Mouse (Mus musculus) heart, embryonic 16.5 days (tissue): ENCODE results near the gene Zfp398. TPM values are rescaled to one million over a fixed set of nuclear protein-coding genes. Genes with fewer than 3 reads are reported as not detected.

Experiments used
- ATAC-seq: fragments of 200-750 bp; cut with Nextera tagmentation; replicated peaks from 2 replicates; pipeline ENCODE4 v1.8.0; 2017; ENCODE audit warnings: moderate number of reproducible peaks; ENCODE audit not compliant: insufficient read depth, low FRiP score; ENCODE audit errors: extremely low read depth
- H3K27ac ChIP-seq: fragments of 300-500 bp; sonication (generic); 2 replicates; pipeline ENCODE4 v1.5.1; 2014; ENCODE audit warnings: mild to moderate bottlenecking, low read length, control low read depth, moderate library complexity
- H3K27me3 ChIP-seq: fragments of 300-500 bp; sonication (generic); 2 replicates; pipeline ENCODE4 v1.6.1; 2014; ENCODE audit warnings: low read length, mixed read lengths; ENCODE audit not compliant: control insufficient read depth, insufficient read depth
- H3K36me3 ChIP-seq: fragments of 300-500 bp; sonication (generic); 2 replicates; pipeline ENCODE4 v1.6.1; 2014; ENCODE audit not compliant: control insufficient read depth, insufficient read depth
- H3K4me1 ChIP-seq: fragments of 300-500 bp; sonication (generic); 2 replicates; pipeline ENCODE4 v1.6.1; 2014; ENCODE audit warnings: low read length, mixed read lengths; ENCODE audit not compliant: control insufficient read depth, insufficient read depth
- H3K4me2 ChIP-seq: fragments of 300-500 bp; sonication (generic); 2 replicates; pipeline ENCODE4 v1.6.1; 2014; ENCODE audit warnings: low read depth, mild to moderate bottlenecking, control low read depth, low read length
- H3K4me3 ChIP-seq: fragments of 300-500 bp; sonication (generic); 2 replicates; pipeline ENCODE4 v1.5.1; 2014; ENCODE audit warnings: mild to moderate bottlenecking, control low read depth, low read length
- H3K9ac ChIP-seq: fragments of 300-500 bp; sonication (generic); 2 replicates; pipeline ENCODE4 v1.6.1; 2014; ENCODE audit warnings: low read length, control low read depth
- H3K9me3 ChIP-seq: fragments of 300-500 bp; sonication (generic); replicated peaks from 2 replicates; pipeline ENCODE4 v1.6.1; 2016; ENCODE audit warnings: low read length; ENCODE audit not compliant: control insufficient read depth
- WGBS: fragments of 180-500 bp; shearing (Covaris S2); extraction: QIAGEN DNeasy Blood & Tissue Kit; methylation state at CpG from one replicate; pipeline ENCODE4 v1.1.7; 2014; 5-methylcytosine and 5-hydroxymethylcytosine counted together
- polyA plus RNA-seq: library from polyadenylated mRNA; unstranded; fragments of >200 nt; fragmentation: Nextera tagmentation; extraction: Ambion mirVana; gene quantifications from 2 replicates; pipeline ENCODE4 v1.2.1, GENCODE M21; 2015

Gene Zfp398
- polyA plus RNA-seq, 1 experiment from 2014 or later: 4.7 TPM

DNA sequence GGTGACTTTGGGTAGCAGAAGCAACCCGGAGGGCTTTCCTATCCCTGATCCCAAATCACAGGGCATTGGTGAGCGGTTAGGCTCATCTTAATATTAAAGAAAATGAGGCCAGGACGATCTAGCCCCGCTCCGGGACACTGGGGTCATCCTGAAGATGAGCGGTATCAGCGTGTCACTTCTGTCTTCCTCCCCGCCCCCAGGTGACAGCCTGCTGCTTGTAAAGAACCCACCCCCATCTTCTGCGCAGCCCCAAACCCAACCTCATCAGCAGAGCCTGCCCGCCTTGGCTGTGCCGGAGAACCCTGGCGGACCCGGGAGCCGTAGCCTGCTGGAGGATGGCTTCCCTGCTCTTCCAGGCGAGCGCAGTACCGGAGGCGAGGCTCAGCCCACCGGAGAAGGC, 68.9 kb downstream of the Zfp398 start:
- no peaks in the 10 kb centered on the region for H3K4me1 ChIP-seq
- peaks cover 13% of the 10 kb centered on the region; the same call in 1 of the 2 replicates for H3K9me3 ChIP-seq
- H3K9ac ChIP-seq: no peak overlapping the region
- no peak for ATAC-seq
- peaks cover 4% of the 10 kb centered on the region; the same call in 1 of the 2 replicates for H3K27me3 ChIP-seq
- no peak overlapping the region for H3K4me3 ChIP-seq
- WGBS: 57% methylated on average over 19 of the region's 19 CpGs
- H3K36me3 ChIP-seq: peaks cover 66% of the 10 kb centered on the region
- no peak overlapping the region for H3K27ac ChIP-seq
- no peak overlapping the region for H3K4me2 ChIP-seq

DNA sequence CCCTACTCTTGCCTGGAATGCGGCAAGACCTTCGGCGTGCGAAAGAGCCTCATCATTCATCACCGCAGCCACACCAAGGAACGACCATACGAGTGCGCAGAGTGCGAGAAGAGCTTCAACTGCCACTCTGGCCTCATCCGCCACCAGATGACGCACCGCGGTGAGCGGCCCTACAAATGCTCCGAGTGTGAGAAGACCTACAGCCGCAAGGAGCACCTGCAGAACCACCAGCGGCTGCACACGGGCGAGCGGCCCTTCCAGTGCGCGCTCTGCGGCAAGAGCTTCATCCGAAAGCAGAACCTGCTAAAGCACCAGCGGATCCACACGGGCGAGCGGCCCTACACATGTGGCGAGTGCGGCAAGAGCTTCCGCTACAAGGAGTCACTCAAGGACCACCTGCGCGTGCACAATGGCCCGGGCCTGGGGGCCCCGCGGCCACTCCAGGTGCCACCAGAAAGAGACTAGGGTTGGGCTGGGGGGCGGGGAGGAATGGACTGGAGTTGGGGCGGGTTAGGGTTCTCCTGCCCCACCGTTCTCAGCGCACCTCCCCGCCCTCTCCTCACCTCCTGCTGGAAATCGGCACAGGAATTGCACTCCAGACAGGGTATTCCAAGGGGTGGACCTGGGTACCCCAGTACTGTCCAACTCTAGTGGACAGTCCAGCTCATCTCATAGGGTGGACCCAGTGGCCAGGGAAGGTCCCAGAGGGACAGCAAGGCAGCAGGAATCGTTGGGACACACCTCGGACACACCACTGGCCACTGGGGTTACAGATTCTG, 69.6 kb downstream of the Zfp398 start:
- H3K27ac ChIP-seq: no peak overlapping the region
- H3K9me3 ChIP-seq: peaks cover 13% of the 10 kb centered on the region; the same call in 1 of the 2 replicates
- no peak overlapping the region for H3K4me3 ChIP-seq
- no peak overlapping the region for H3K4me2 ChIP-seq
- H3K9ac ChIP-seq: no peak overlapping the region
- H3K27me3 ChIP-seq: peaks cover 4% of the 10 kb centered on the region; the same call in 1 of the 2 replicates
- WGBS: 75% methylated on average over 44 of the region's 44 CpGs
- no peaks in the 10 kb centered on the region for H3K4me1 ChIP-seq
- H3K36me3 ChIP-seq: peaks cover 61% of the 10 kb centered on the region
- no peak for ATAC-seq

GRCm38 (mm10) chr6:47906326-47906725, 70.9 kb downstream of the Zfp398 start:
- Histone ChIP-seq H3K36me3 (peaks cover 51% of the 10 kb centered on the region), H3K27ac (no peak overlapping the region), H3K27me3 (peaks cover 4% of the 10 kb centered on the region; the same call in 1 of the 2 replicates), H3K9ac (no peak overlapping the region), H3K9me3 (peaks cover 13% of the 10 kb centered on the region; the same call in 1 of the 2 replicates), H3K4me1 (no peaks in the 10 kb centered on the region), H3K4me2 (no peak overlapping the region), H3K4me3 (no peak overlapping the region)
- ATAC-seq: no peak
- 91% methylated on average over 5 of the region's 5 CpGs for WGBS

- 85% methylated on average over 1 of the region's 1 CpGs for WGBS
Measured at GRCm38 (mm10) chr6:47909007-47909406, 73.5 kb downstream of the Zfp398 start.

DNA sequence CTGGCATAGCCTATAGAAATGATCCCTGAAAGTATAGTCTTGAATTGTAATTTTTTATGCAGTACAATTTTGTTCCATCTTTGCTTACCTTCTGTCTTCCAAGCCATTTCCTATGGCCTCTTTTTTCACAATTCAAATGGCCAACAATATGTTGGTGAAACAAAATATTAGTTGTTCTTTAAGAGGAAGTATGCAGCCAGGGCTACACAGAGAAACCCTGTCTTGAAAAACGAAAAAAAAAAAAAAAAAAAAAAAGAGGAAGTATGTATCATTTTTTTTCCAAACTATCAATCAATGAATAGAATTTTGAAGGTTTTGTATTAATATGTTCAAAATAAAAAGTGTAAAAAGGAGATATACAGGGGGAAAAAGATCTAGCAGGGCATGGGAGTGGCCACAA, 76.2 kb downstream of the Zfp398 start:
- Histone ChIP-seq H3K9ac (no peak overlapping the region), H3K36me3 (peaks cover 10% of the 10 kb centered on the region), H3K4me3 (no peak overlapping the region), H3K9me3 (no peaks in the 10 kb centered on the region), H3K27ac (no peak overlapping the region), H3K4me1 (no peaks in the 10 kb centered on the region), H3K27me3 (no peaks in the 10 kb centered on the region), H3K4me2 (no peak overlapping the region)
- 62% methylated on average over 1 of the region's 1 CpGs for WGBS
- no peak for ATAC-seq

More at GRCm38 (mm10) chr6:47909007-47909406, 73.5 kb downstream of the Zfp398 start:
- no peak overlapping the region for H3K27ac ChIP-seq
- no peak overlapping the region for H3K9ac ChIP-seq
- H3K27me3 ChIP-seq: peaks cover 4% of the 10 kb centered on the region; the same call in 1 of the 2 replicates
- H3K9me3 ChIP-seq: peaks cover 13% of the 10 kb centered on the region; the same call in 1 of the 2 replicates
- H3K4me1 ChIP-seq: no peaks in the 10 kb centered on the region
- peaks cover 33% of the 10 kb centered on the region for H3K36me3 ChIP-seq
- H3K4me3 ChIP-seq: no peak overlapping the region
- no peak for ATAC-seq
- H3K4me2 ChIP-seq: no peak overlapping the region

GRCm38 (mm10) chr6:47912991-47913390, 77.5 kb downstream of the Zfp398 start:
- Histone ChIP-seq H3K27ac (no peak overlapping the region), H3K9me3 (no peaks in the 10 kb centered on the region), H3K27me3 (no peaks in the 10 kb centered on the region), H3K36me3 (no peaks in the 10 kb centered on the region), H3K4me2 (no peak overlapping the region), H3K9ac (no peak overlapping the region), H3K4me1 (no peaks in the 10 kb centered on the region), H3K4me3 (no peak overlapping the region)
- 56% methylated on average over 3 of the region's 3 CpGs for WGBS
- ATAC-seq: no peak

GRCm38 (mm10) chr6:47917051-47917450, 81.6 kb downstream of the Zfp398 start:
- no peak for ATAC-seq
- Histone ChIP-seq H3K27ac (no peak overlapping the region), H3K36me3 (no peaks in the 10 kb centered on the region), H3K27me3 (no peaks in the 10 kb centered on the region), H3K9ac (no peak overlapping the region), H3K4me3 (no peak overlapping the region), H3K4me1 (peaks cover 15% of the 10 kb centered on the region), H3K4me2 (no peak overlapping the region), H3K9me3 (no peaks in the 10 kb centered on the region)
- 69% methylated on average over 5 of the region's 5 CpGs for WGBS

- Histone ChIP-seq H3K27me3 (no peaks in the 10 kb centered on the region), H3K36me3 (no peaks in the 10 kb centered on the region), H3K9me3 (no peaks in the 10 kb centered on the region), H3K4me1 (peaks cover 20% of the 10 kb centered on the region), H3K4me2 (no peak overlapping the region), H3K9ac (no peak overlapping the region), H3K4me3 (no peak overlapping the region), H3K27ac (no peak overlapping the region)
- 71% methylated on average over 3 of the region's 3 CpGs for WGBS
- ATAC-seq: no peak
Measured at GRCm38 (mm10) chr6:47918768-47919274, 83.4 kb downstream of the Zfp398 start.
